Mouse (Mus musculus): Measurements from ENCODE around the gene Chrne.

DNA sequence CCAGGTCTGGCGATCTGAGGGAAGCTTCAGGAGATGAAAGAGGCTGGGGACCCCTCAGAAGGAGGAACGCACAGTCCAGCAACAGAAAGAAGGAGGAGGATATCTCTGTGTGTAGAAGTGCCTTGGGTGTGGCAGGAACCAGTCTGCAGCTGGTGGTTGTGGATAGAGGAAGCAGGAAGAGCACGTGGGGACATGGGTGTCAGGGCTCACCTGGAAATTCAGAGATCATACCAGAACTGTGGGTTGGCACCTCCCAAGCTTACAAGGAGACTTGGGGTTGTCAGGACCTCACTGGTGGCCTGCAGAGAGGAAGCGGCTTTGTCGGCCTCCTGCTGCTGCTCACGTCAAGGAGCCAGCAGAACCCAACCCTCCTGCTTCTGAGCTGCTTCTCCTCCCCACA, 21.7 kb downstream of the Chrne start:
- TF ChIP-seq CTCF (IDR thresholded peaks at IDR 0.05; ENCODE audit: low read depth): no peak
- TF ChIP-seq EP300 (optimal IDR thresholded peaks at IDR 0.05): no peak

All from stomach, postnatal 0 days (tissue).